Mouse (Mus musculus) adipose tissue, adult 10 weeks (tissue): Measurements from ENCODE around the gene Hectd2. TPM values are rescaled to one million over a fixed set of nuclear protein-coding genes. Genes with fewer than 3 reads are reported as not detected.

ENCODE experiments used
- polyA plus RNA-seq: library from polyadenylated mRNA; stranded (reverse); fragments of 350-450 nt; fragmentation: Illumina TruSeq; extraction: RNeasy Lipid Tissue Mini Kit (QIAGEN cat#74804); gene quantifications from one replicate; pipeline ENCODE4 v1.2.3, GENCODE M21; 2014; ENCODE audit warnings: low read depth, low replicate concordance

The Hectd2 gene
- 7.6 TPM for polyA plus RNA-seq

DNA sequence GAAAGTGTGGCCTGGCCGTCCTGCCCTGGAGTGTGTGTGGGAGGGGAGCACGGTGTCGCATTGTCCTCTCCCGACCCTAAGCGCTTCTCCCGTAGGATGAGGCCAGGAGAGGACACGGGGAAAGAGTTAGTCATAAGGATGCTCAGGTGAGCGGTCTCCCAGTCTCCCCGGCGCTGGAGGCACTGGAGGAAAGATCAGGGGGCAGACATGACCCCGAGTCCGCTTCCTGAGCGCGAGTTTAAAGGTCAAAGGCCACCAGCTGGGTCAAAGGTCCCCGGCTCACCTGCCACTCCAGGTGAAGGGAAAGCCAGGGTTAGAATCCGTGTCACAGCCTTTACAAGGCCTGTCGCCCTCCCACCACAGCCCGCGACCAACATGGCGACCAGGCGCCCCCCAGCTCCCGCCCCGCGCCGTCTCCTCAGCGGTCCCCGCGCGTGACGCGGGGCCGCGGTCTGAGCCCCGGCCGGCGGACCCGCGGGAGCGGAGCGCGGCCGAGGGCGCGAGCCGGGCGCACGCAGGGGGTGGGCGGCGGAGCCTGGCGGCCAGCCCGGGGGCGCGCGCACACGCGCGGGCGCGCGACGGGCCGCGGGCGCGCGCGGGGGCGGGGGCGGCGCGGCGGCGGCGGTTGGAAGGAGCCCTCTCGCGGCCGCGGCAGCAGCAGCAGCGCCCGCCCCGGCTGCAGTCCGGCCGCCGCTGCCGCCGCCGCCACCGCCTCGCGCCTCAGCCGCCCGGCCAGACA, at the start of gene Hectd2:
Gene Hectd2 (plus strand): TSS at position 594 of the 739 bp plus-strand sequence.

Other genes with a start within 250 kb of the Hectd2 start
- 7.7 TPM for gene Pcgf5, start 206.3 kb upstream of the Hectd2 start, polyA plus RNA-seq
- 10.4 TPM for gene Ppp1r3c, start 182.0 kb downstream of the Hectd2 start, polyA plus RNA-seq